Mouse (Mus musculus): ENCODE measurements around the gene Kcmf1.

DNA sequence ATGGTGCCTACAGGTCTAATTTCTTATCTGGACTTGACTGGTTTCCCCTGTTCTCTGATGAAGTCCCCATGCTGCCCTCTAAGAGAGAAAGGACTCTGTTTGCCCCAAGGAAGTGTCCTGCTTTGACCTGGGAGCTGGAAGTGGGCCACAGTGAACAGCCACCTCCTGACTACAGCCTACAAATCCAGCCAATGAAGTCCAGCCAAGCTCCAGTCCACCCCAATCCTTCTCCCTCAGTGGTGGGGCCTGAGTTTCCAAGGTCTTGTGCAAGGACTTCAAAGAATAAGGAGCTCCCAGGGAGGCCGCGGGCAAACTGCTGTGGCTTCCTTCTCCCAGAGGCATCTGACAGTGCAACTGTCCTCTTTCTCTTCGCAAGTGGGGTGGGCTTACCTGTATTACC is 26.4 kb downstream of the Kcmf1 start:
- TF ChIP-seq GATA1 (IDR thresholded peaks at IDR 0.05; ENCODE audit: borderline replicate concordance, low read length) = no peak
- no peak for TF ChIP-seq FLI1 (IDR thresholded peaks at IDR 0.05; ENCODE audit: low read length)

All from megakaryocyte, embryonic 14.5 days (primary cell).